Mouse (Mus musculus) CH12.LX (cell line): ENCODE measurements around the gene D6Ertd527e. TPM values are rescaled to one million over a fixed set of nuclear protein-coding genes. Genes with fewer than 3 reads are reported as not detected.
A peak's percentile ranks its signal among the peaks of the same experiment; 100 is the strongest.

Experiments
- DNase-seq: peaks from one replicate; pipeline ENCODE4 v3.0.0-alpha.2; 2013; ENCODE audit errors: extremely low read depth
- H3K27ac ChIP-seq: 2 replicates; pipeline ENCODE4 v1.5.1; 2012; ENCODE audit warnings: low read depth, mild to moderate bottlenecking, control low read depth, moderate library complexity; ENCODE audit not compliant: insufficient read depth
- H3K27me3 ChIP-seq: replicated peaks from 2 replicates; pipeline ENCODE3; 2012; ENCODE audit warnings: inconsistent platforms
- H3K36me3 ChIP-seq, 2 experiments: replicated peaks in 1 of 2; 2 replicates each; pipeline versions ENCODE3 to v1.6.1; 2012; ENCODE audit warnings: inconsistent platforms in 1 of 2, low read length in 1 of 2, mild to moderate bottlenecking in 1 of 2, mixed read lengths in 1 of 2, moderate library complexity in 1 of 2; ENCODE audit not compliant: control insufficient read depth in 1 of 2, insufficient read depth in 1 of 2
- H3K4me1 ChIP-seq, 2 experiments: 2 replicates each; pipeline ENCODE4 v1.6.1; 2012; ENCODE audit warnings: inconsistent platforms in 1 of 2, moderate library complexity in 1 of 2; ENCODE audit not compliant: insufficient read depth in 2 of 2, control insufficient read depth in 1 of 2
- H3K4me2 ChIP-seq: 2 replicates; pipeline ENCODE4 v1.6.1; 2012; ENCODE audit warnings: low read depth, mild to moderate bottlenecking, control low read depth; ENCODE audit not compliant: poor library complexity, insufficient read depth, severe bottlenecking
- H3K4me3 ChIP-seq, 3 experiments: fragments of 150-350 bp in 1 of 3; sonication (generic) in 1 of 3; replicated peaks in 1 of 3; 2 replicates each; pipeline versions ENCODE3 to v1.5.1; 2011 to 2012; ENCODE audit warnings: low read depth in 2 of 3, low read length in 2 of 3, mild to moderate bottlenecking in 2 of 3, moderate library complexity in 2 of 3, control low read depth in 1 of 3, improper control_type of control experiment in 1 of 3, inconsistent platforms in 1 of 3, mixed read lengths in 1 of 3; ENCODE audit not compliant: poor library complexity in 1 of 3
- H3K79me2 ChIP-seq: replicated peaks from 2 replicates; pipeline ENCODE4 v1.6.1; 2012; ENCODE audit warnings: mild to moderate bottlenecking, moderate library complexity; ENCODE audit not compliant: control insufficient read depth, poor library complexity, insufficient read depth, severe bottlenecking; ENCODE audit errors: extremely low read depth
- H3K9ac ChIP-seq: 2 replicates; pipeline ENCODE4 v1.6.1; 2012; ENCODE audit warnings: low read depth, mild to moderate bottlenecking, control low read depth, moderate library complexity; ENCODE audit not compliant: insufficient read depth
- H3K9me3 ChIP-seq: replicated peaks from 2 replicates; pipeline ENCODE3; 2012; ENCODE audit warnings: low read length, inconsistent platforms, mixed read lengths
- CHD1 ChIP-seq: IDR thresholded peaks from 2 replicates; pipeline ENCODE4 v1.6.1; 2012; ENCODE audit warnings: low read depth, low read length, improper control_type of control experiment, inconsistent platforms
- CHD2 ChIP-seq: IDR thresholded peaks from 2 replicates; pipeline ENCODE4 v1.6.1; 2011; ENCODE audit warnings: low read length, improper control_type of control experiment
- CTCF ChIP-seq, 2 experiments: IDR thresholded peaks in 1 of 2; conservative IDR thresholded peaks in 1 of 2; 2 replicates each; pipeline ENCODE4 v1.5.1; 2011 to 2012; ENCODE audit warnings: low read depth in 2 of 2, low read length in 2 of 2, improper control_type of control experiment in 1 of 2, inconsistent platforms in 1 of 2, mild to moderate bottlenecking in 1 of 2, moderate library complexity in 1 of 2
- ETS1 ChIP-seq: conservative IDR thresholded peaks from 2 replicates; pipeline ENCODE4 v1.6.1; 2012; ENCODE audit warnings: low read depth, mild to moderate bottlenecking, inconsistent platforms, low read length, improper control_type of control experiment, moderate library complexity
- MAFK ChIP-seq: IDR thresholded peaks from 2 replicates; pipeline ENCODE4 v1.6.1; 2011; ENCODE audit warnings: low read length, improper control_type of control experiment; ENCODE audit not compliant: insufficient replicate concordance
- MEF2A ChIP-seq: IDR thresholded peaks from 2 replicates; pipeline ENCODE4 v1.6.1; 2014; ENCODE audit warnings: low read depth, mild to moderate bottlenecking, inconsistent platforms, low read length, improper control_type of control experiment, borderline replicate concordance
- MXI1 ChIP-seq: IDR thresholded peaks from 2 replicates; pipeline ENCODE4 v1.6.1; 2011; ENCODE audit warnings: mild to moderate bottlenecking, low read depth, low read length, improper control_type of control experiment
- MYC ChIP-seq: IDR thresholded peaks from 2 replicates; pipeline ENCODE4 v1.6.1; 2011; ENCODE audit warnings: low read depth, mild to moderate bottlenecking, improper control_type of control experiment, low read length
- PAX5 ChIP-seq: IDR thresholded peaks from 2 replicates; pipeline ENCODE4 v1.6.1; 2012; ENCODE audit warnings: low read length, inconsistent platforms, mixed read lengths
- POLR2A ChIP-seq: IDR thresholded peaks from 2 replicates; pipeline ENCODE4 v1.6.1; 2011; ENCODE audit warnings: low read depth, mild to moderate bottlenecking, improper control_type of control experiment, low read length
- POLR2AphosphoS2 ChIP-seq: IDR thresholded peaks from 2 replicates; pipeline ENCODE4 v1.6.1; 2011; ENCODE audit warnings: low read depth, low read length, improper control_type of control experiment
- SIN3A ChIP-seq: IDR thresholded peaks from 2 replicates; pipeline ENCODE4 v1.6.1; 2012; ENCODE audit warnings: low read length, improper control_type of control experiment, inconsistent platforms
- USF1 ChIP-seq: IDR thresholded peaks from 2 replicates; pipeline ENCODE4 v1.6.1; 2014; ENCODE audit warnings: low read depth, mild to moderate bottlenecking, inconsistent platforms, low read length, improper control_type of control experiment
- USF2 ChIP-seq: conservative IDR thresholded peaks from 2 replicates; pipeline ENCODE4 v1.6.1; 2011; ENCODE audit warnings: low read depth, low read length, improper control_type of control experiment
- ZKSCAN1 ChIP-seq: IDR thresholded peaks from 2 replicates; pipeline ENCODE4 v1.6.1; 2012; ENCODE audit warnings: low read depth, inconsistent platforms, low read length, improper control_type of control experiment, borderline replicate concordance
- ZNF384 ChIP-seq: IDR thresholded peaks from 2 replicates; pipeline ENCODE4 v1.6.1; 2012; ENCODE audit warnings: low read depth, low read length, improper control_type of control experiment, inconsistent platforms
- dilution Hi-C: fragments of 300-500 bp; cut with MboI; formaldehyde crosslinking; loops from 2 replicates; pipeline ENCODE4 v1.14.3; 2020; ENCODE audit warnings: low sequenced_read_pairs; ENCODE audit not compliant: extremely low pct_unique_long_range_greater_than_20kb, extremely low pct_ligation_motif_present
- in situ Hi-C: fragments of 300-500 bp; cut with MboI; formaldehyde crosslinking; loops from 3 replicates; pipeline ENCODE4 v1.14.3; 2019; ENCODE audit warnings: low sequenced_read_pairs, low pct_ligation_motif_present, low pct_unique_long_range_greater_than_20kb, mixed read lengths
- polyA plus RNA-seq: library from polyadenylated mRNA; unstranded; fragments of >175 nt; gene quantifications from 2 replicates; pipeline ENCODE4 v1.2.1, GENCODE M21; 2012; ENCODE audit warnings: low read depth; ENCODE audit not compliant: insufficient read length
- total RNA-seq, 2 experiments: library from RNA; depleted of rRNA; stranded (reverse); fragments of 300-350 nt in 1 of 2; fragments of >200 nt in 1 of 2; gene quantifications; 2 replicates each; pipeline ENCODE4 v1.2.3; 2012 to 2014

Gene D6Ertd527e
- total RNA-seq (2012; rRNA removed) (0.08 and 0.34 TPM in 2 replicates), total RNA-seq (2014; rRNA removed) (not detected in 2 replicates), polyA plus RNA-seq (0.10 TPM in 1 of 2 replicates, not detected in the other)

DNA sequence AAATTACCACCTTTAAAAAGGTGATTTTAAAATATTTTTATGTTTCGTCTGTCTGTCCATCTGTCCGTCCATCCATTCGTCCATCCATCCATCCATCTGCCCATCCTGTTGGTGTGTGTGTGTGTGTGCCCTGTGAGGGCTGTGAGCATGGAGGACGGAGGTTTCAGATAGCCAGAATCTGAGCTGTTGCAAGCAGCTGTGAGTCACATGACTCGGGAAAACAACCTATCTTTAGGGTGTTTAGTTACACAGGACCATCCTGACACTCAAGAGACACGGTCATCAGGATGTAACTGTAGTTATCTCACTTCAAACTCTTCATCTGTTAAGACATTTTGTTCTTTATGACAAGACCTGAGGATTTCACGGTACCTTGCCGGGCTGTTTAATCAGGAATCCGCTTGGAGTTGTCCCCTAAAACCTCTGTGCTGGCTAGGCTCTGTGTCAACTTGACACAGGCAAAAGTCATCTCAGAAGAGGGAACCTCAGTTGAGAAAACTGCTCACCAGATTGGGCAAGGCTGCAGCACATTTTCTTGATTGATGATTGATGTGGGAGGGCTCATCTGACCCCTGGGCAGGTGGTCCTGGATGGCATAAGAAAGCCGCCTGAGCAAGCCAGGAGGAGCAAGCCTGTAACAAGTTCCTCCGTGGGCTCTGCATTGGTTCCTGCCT is at the start of gene D6Ertd527e:
Gene D6Ertd527e (plus strand): TSS at position 624 of the 674 bp plus-strand sequence.
- in situ Hi-C loops: loop anchor here (5.0 to 10.0 kb wide), 2 partner anchors 223 to 351 kb away; no protein-coding TSS in a partner anchor
- H3K4me2 ChIP-seq: no peak within 1 kb of the TSS
- no peak for DNase-seq
- no peak within 1 kb of the TSS for H3K27ac ChIP-seq
- H3K27me3 ChIP-seq: no peaks in the 10 kb centered on the region
- no peaks in the 10 kb centered on the region for H3K79me2 ChIP-seq
- H3K9ac ChIP-seq: no peak within 1 kb of the TSS
- no peak within 1 kb of the TSS for H3K4me3 ChIP-seq
- peaks cover 7 to 13% of the 10 kb centered on the region in 2 experiments; a peak in 3 of 4 replicates for H3K4me1 ChIP-seq
- H3K36me3 ChIP-seq: no peaks in the 10 kb centered on the region
- TF ChIP-seq MEF2A (no peak), USF2 (no peak), ZNF384 (no peak), ZKSCAN1 (no peak), ETS1 (no peak), POLR2AphosphoS2 (no peak), CHD2 (no peak), SIN3A (no peak), MAFK (no peak)
- no peaks in the 10 kb centered on the region for H3K9me3 ChIP-seq
- dilution Hi-C loops: no loop called here

DNA sequence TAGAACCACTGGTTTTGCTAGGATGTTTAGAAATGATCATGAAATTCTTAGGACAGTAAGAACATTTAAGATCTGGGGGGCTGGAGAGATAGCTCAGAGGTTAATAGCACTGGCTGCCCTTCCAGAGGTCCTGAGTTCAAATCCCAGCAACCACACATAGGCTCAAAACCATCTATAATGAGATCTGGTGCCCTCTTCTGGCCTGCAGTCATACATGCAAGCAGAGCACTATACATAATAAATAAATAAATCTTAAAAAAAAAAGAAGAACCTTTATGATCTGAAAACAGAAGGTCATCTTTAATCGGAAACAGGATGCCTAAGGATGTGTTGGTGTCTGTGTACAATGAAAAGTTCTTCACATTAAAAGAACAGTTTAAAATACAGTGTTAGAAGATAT is 44.8 kb upstream of the D6Ertd527e start:
- peaks cover 48 to 84% of the 10 kb centered on the region in 2 experiments for H3K36me3 ChIP-seq

DNA sequence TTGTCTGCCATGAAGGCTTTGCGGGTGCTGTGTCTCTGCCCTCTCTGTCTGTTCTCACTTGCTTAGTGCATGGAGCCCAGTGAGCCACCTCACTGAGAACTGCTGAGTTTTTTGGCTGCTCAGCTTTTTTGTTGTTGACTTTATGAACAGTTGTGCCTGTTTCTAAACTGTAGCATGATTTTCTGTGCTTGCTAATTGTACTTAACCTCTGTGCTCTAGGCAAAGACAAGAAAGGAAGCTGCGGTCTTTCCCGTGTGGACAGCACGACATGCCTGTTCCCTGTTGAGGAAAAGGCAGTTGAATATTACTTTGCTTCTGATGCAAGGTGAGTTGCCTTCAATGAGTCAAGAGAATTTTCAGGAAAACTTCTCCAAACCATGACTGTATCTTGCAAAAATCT is 41.0 kb upstream of the D6Ertd527e start:
- no peak for TF ChIP-seq MXI1
- TF ChIP-seq MYC: no peak
- TF ChIP-seq USF1: no peak
- no peak for TF ChIP-seq CHD1
- in situ Hi-C loops (no loop called here), dilution Hi-C loops (no loop called here)
- peaks cover 43 to 83% of the 10 kb centered on the region in 2 experiments for H3K36me3 ChIP-seq
- H3K4me3 ChIP-seq: no peak overlapping the region
- no peaks in the 10 kb centered on the region for H3K9me3 ChIP-seq
- H3K4me2 ChIP-seq: no peak overlapping the region
- no peak overlapping the region for H3K27ac ChIP-seq
- H3K4me1 ChIP-seq: peaks cover 10 to 34% of the 10 kb centered on the region in 2 experiments
- no peak for DNase-seq
- H3K79me2 ChIP-seq: no peaks in the 10 kb centered on the region; the same call in 1 of the 2 replicates
- H3K27me3 ChIP-seq: no peaks in the 10 kb centered on the region
- no peak overlapping the region for H3K9ac ChIP-seq

More for the DNA sequence above, 44.8 kb upstream of the D6Ertd527e start:
- TF ChIP-seq PAX5 (no peak), POLR2A (no peak), SIN3A (no peak), CTCF (conservative IDR thresholded peaks at IDR 0.05 in 1 of 2, IDR thresholded peaks at IDR 0.05 in 1 of 2; ENCODE audit: low read depth in 2 of 2, low read length in 2 of 2) (peak in 1 of 2 experiments; percentile 32; a peak in 1 of 4 replicates), POLR2AphosphoS2 (no peak)
- no peak overlapping the region for H3K4me3 ChIP-seq
- no peak overlapping the region for H3K4me2 ChIP-seq
- H3K4me1 ChIP-seq: peaks cover 2 to 21% of the 10 kb centered on the region in 2 experiments; a peak in 3 of 4 replicates
- in situ Hi-C loops (no loop called here), dilution Hi-C loops (no loop called here)
- DNase-seq: no peak
- no peaks in the 10 kb centered on the region; the same call in 1 of the 2 replicates for H3K79me2 ChIP-seq
- no peak overlapping the region for H3K9ac ChIP-seq
- no peak overlapping the region for H3K27ac ChIP-seq
- H3K9me3 ChIP-seq: no peaks in the 10 kb centered on the region
- no peaks in the 10 kb centered on the region for H3K27me3 ChIP-seq
